Mouse (Mus musculus) lung, adult 2 months (tissue): ENCODE results near the gene Zfp451. TPM values are rescaled to one million over a fixed set of nuclear protein-coding genes. Genes with fewer than 3 reads are reported as not detected.

Experiments used
- DNase-seq: peaks from one replicate; pipeline ENCODE4 v3.0.0; 2022
- H3K4me1 ChIP-seq: fragments of 200-500 bp; 2 replicates; pipeline ENCODE4 v1.6.1; 2011; ENCODE audit warnings: low read length; ENCODE audit not compliant: control insufficient read depth, insufficient read depth
- H3K4me3 ChIP-seq: fragments of 200-500 bp; replicated peaks from 2 replicates; pipeline ENCODE3; 2011; ENCODE audit warnings: low read depth, mild to moderate bottlenecking, control low read depth, low read length; ENCODE audit errors: extremely low read depth
- CTCF ChIP-seq: fragments of 200-500 bp; IDR thresholded peaks from 2 replicates; pipeline ENCODE4 v1.5.1; 2011; ENCODE audit warnings: mild to moderate bottlenecking, low read length, control low read depth; ENCODE audit not compliant: insufficient read depth
- POLR2A ChIP-seq: fragments of 200-500 bp; IDR thresholded peaks from 2 replicates; pipeline ENCODE4 v1.6.1; 2011; ENCODE audit warnings: low read depth, mild to moderate bottlenecking, control low read depth, low read length, borderline replicate concordance; ENCODE audit errors: extremely low read depth
- WGBS: fragments of 180-500 bp; shearing (Covaris S2); methylation state at CpG from one replicate; pipeline ENCODE4 v1.1.7; 2018; 5-methylcytosine and 5-hydroxymethylcytosine counted together
- polyA plus RNA-seq: library from polyadenylated mRNA; depleted of rRNA; stranded (reverse); fragments of >200 nt; gene quantifications from 2 replicates; pipeline ENCODE4 v1.2.3, GENCODE M21; 2012; rRNA removed

The Zfp451 gene
- polyA plus RNA-seq, 1 experiment, result 5.5 TPM

DNA sequence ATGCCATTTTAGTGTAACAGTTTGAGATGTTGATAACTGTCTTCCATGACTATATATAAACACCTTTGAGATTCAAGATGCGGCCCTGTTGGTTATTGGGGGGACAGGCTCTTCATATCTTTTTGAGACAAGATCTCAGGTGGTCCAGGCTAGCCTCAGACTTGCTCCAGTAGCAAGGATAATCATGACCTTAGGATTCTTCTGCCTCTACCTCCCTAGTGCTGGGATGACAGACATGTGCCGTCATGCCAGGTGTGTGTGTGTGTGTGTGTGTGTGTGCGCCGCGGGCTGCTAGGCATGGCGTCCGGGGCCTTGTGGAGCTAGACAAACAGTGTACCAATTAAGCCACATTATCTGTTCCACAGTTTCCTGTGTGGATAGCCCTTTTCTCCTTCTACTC, 93.4 kb downstream of the Zfp451 start:
- Histone ChIP-seq H3K4me3 (no peak overlapping the region), H3K4me1 (peaks cover 3% of the 10 kb centered on the region)
- TF ChIP-seq CTCF (no peak), POLR2A (no peak)
- no peak for DNase-seq
- 73% methylated on average over 7 of the region's 7 CpGs for WGBS

DNA sequence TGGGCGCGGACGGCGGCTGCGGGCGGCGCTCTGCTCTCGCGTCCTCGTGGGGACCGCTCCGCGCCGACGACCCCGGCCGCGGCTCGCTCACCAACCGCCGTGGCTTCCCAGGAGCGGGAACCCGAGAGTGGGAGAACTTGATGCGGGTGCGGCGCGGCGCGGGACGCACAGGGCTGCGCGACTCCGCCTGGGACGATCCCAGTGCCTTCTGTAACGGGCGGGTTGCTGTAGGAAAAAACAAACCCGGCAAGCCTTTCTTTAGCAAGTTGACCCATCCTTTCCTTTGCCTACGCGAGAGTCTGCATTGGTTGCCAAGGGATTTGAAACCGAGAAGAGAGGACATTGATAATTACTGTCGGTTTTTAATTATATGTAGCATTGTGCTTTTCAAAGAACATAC, 94.2 kb downstream of the Zfp451 start:
- peaks cover 3% of the 10 kb centered on the region for H3K4me1 ChIP-seq
- WGBS, result under 1% methylated on average over 39 of the region's 41 CpGs
- peak overlapping the region; percentile 88 for H3K4me3 ChIP-seq
- TF ChIP-seq CTCF (no peak), POLR2A (no peak)
- no peak for DNase-seq

DNA sequence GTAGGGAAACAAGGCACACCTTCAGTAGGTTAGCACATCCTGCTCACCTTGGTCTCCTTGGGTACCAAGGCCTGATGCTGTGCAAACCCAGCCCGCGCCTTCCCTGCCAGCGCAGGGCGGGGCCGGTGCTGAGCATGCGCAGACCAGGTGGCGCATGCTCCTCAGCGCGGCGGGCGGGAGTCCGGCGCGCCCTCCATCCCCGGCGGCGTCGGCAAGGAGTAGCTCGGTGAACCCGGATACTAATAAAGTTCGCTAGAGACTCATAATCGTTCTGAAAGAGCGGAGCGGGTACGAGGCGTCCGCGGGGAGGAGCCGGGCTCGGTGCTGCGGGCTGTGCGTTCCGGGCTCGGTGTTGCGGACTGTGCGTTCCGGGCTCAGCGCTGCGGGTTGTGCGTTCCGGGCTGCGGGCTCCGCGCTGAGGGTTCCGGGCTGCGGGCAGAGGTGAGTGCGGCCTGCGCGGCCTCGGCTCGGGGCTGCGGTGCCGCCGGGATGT, 94.6 kb downstream of the Zfp451 start, which contains the start of gene Rab23:
Gene Rab23 (plus strand): TSS at position 155 of the 493 bp plus-strand sequence.
- DNase-seq, result peak; percentile 80
- under 1% methylated on average over 54 of the region's 54 CpGs for WGBS
- H3K4me1 ChIP-seq, result peaks cover 3% of the 10 kb centered on the region
- TF ChIP-seq POLR2A, result 0 out of 2 replicates have a peak, but pooled peaks have one; percentile 10
- TF ChIP-seq CTCF, result no peak
- peak within 1 kb of the TSS; percentile 88 for H3K4me3 ChIP-seq

DNA sequence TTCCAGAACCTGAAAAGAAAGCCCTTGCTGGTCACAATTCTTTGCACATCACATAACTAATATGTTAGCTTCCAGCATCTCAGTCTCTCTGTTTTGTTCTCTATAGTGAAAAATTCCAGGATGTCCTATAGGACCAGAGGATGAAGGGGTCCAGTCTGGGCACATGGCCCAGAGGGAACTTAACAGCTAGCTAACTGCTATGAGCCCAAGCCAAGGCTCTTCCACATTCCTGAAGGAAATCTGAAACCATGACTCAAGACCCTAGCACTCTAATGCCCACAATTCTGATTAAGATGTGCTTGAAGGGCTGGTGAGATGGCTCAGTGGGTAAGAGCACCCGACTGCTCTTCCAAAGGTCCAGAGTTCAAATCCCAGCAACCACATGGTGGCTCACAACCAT, 96.8 kb downstream of the Zfp451 start:
- TF ChIP-seq POLR2A (no peak), CTCF (no peak)
- Histone ChIP-seq H3K4me3 (no peak overlapping the region), H3K4me1 (peaks cover 3% of the 10 kb centered on the region)
- DNase-seq, result no peak
- 80% methylated on average over 1 of the region's 1 CpGs for WGBS

DNA sequence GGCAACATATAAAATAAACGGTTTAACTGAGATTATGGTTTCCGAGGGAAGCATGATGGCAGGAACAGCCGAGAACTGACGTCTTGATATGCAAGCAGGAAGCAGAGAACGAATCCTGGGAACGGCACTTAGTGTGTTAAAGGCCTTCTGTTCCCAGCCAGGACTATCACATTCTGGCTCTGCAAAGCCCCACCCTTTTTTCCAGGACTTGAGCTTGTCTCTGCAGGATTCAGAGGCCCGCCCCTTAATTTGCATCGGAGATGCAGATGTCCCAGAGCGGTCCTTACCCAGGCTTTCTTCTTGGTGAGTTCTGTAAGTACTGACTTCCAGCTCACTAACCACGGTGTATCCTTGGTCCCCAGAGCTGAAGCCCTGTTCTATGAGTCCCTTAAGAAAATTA, 99.6 kb downstream of the Zfp451 start:
- DNase-seq, result no peak
- WGBS, result 5% methylated on average over 10 of the region's 10 CpGs
- H3K4me3 ChIP-seq, result no peak overlapping the region
- TF ChIP-seq CTCF (no peak), POLR2A (no peak)
- no peaks in the 10 kb centered on the region for H3K4me1 ChIP-seq

DNA sequence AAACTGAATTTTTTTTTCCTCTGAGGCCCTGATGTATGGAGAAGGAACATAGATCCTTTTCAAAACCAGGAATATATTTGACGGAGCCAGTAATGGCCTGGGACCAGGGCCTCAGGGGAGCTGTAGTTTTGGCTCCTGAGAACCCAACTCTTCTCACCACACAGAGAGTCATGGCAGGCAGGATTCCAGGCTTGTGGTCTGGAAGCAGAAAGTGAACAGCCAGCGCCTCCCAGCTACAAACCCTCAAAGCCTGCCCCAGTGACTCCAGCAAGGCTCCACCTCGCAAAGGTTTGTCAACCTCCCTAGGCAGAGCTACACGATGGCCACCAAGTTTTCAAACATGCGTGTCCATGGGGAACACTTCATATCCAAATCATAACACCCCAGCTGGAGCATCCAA, 102.4 kb downstream of the Zfp451 start:
- WGBS, result 79% methylated on average over 5 of the region's 5 CpGs
- TF ChIP-seq CTCF (no peak), POLR2A (no peak)
- DNase-seq, result no peak
- H3K4me3 ChIP-seq, result no peak overlapping the region
- H3K4me1 ChIP-seq, result no peaks in the 10 kb centered on the region

Other genes with a start within 250 kb of the Zfp451 start
- gene Prim2, start 144.8 kb downstream of the Zfp451 start, polyA plus RNA-seq, result 2.3 and 4.0 TPM in 2 replicates
- 11.3 and 17.3 TPM in 2 replicates for gene Rab23, start 94.7 kb downstream of the Zfp451 start, polyA plus RNA-seq
- 10.6 and 17.0 TPM in 2 replicates for gene Bag2, start 56.8 kb downstream of the Zfp451 start, polyA plus RNA-seq
- 0.45 and 0.59 TPM in 2 replicates for gene Bend6, start 93.2 kb upstream of the Zfp451 start, polyA plus RNA-seq
- 42.8 and 55.4 TPM in 2 replicates for gene Dst, start 93.6 kb upstream of the Zfp451 start, polyA plus RNA-seq